Mouse (Mus musculus) liver, embryonic 13.5 days (tissue): Measurements from ENCODE around the gene Txnrd2. TPM values are rescaled to one million over a fixed set of nuclear protein-coding genes. Genes with fewer than 3 reads are reported as not detected.

Source experiments
- ATAC-seq: fragments of 200-750 bp; cut with Nextera tagmentation; 2 replicates; pipeline ENCODE4 v1.8.0; 2017; ENCODE audit warnings: low read depth, mild to moderate bottlenecking, moderate number of reproducible peaks, moderate library complexity
- DNase-seq: peaks from one replicate; pipeline ENCODE4 v3.0.0; 2022
- H3K27ac ChIP-seq: fragments of 300-500 bp; sonication (generic); 2 replicates; pipeline ENCODE4 v1.5.1; 2015; ENCODE audit warnings: moderate library complexity, mild to moderate bottlenecking, inconsistent platforms
- H3K27me3 ChIP-seq: fragments of 300-500 bp; sonication (generic); 2 replicates; pipeline ENCODE4 v1.6.1; 2015; ENCODE audit warnings: mild to moderate bottlenecking, inconsistent platforms
- H3K36me3 ChIP-seq: fragments of 300-500 bp; sonication (generic); 2 replicates; pipeline ENCODE4 v1.6.1; 2015; ENCODE audit warnings: mild to moderate bottlenecking, inconsistent platforms
- H3K4me1 ChIP-seq: fragments of 300-500 bp; sonication (generic); replicated peaks from 2 replicates; pipeline ENCODE4 v1.6.1; 2015; ENCODE audit warnings: inconsistent platforms
- H3K4me2 ChIP-seq: fragments of 300-500 bp; sonication (generic); 2 replicates; pipeline ENCODE4 v1.6.1; 2015; ENCODE audit warnings: inconsistent platforms, mild to moderate bottlenecking, moderate library complexity
- H3K4me3 ChIP-seq: fragments of 300-500 bp; sonication (generic); replicated peaks from 2 replicates; pipeline ENCODE4 v1.5.1; 2015; ENCODE audit warnings: mild to moderate bottlenecking, inconsistent platforms
- H3K9ac ChIP-seq: fragments of 300-500 bp; sonication (generic); 2 replicates; pipeline ENCODE4 v1.6.1; 2015; ENCODE audit warnings: mild to moderate bottlenecking, inconsistent platforms
- H3K9me3 ChIP-seq: fragments of 300-500 bp; sonication (generic); replicated peaks from 2 replicates; pipeline ENCODE4 v1.6.1; 2016; ENCODE audit warnings: inconsistent platforms
- WGBS: fragments of 180-500 bp; shearing (Covaris S2); methylation state at CpG from one replicate; pipeline ENCODE4 v1.1.7; 2015; ENCODE audit not compliant: insufficient replicate concordance; 5-methylcytosine and 5-hydroxymethylcytosine counted together
- polyA plus RNA-seq: library from polyadenylated mRNA; unstranded; fragments of >200 nt; fragmentation: Nextera tagmentation; extraction: Ambion mirVana; gene quantifications from 2 replicates; pipeline ENCODE4 v1.2.1, GENCODE M21; 2015

Gene Txnrd2
- polyA plus RNA-seq, 1 experiment from 2014 or later = 112 TPM

DNA sequence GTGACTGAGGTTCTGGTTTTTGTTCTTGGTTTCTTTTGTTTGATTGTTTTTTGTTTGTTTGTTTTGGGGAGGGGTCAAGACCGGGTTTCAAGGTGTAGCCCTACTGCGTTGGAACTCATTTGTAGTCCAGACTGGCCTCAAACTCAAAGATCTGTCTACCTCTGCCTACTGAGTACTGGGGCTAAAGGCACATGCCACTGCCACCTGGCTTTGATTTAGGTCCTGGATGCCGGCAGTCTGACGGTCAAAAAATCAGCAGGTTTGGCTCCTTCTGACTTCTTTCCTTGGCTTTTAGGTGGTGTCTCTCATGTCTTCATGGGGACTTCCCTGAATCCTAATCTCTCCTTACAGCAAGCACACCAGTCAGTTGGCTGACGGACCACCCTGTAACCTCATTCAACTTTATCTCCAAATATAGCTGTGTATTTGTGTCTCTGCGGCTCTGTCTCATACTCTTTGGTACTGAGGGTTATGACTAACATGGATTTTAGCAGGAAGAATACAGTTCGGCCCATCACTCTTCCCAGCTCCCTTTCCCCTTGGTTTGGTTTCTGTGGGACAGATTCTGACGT, 4.5 kb downstream of the Txnrd2 start:
- Histone ChIP-seq H3K4me2 (peak overlapping the region; percentile 91), H3K27ac (peak overlapping the region; percentile 97), H3K4me3 (peak overlapping the region; percentile 82), H3K9me3 (no peaks in the 10 kb centered on the region), H3K27me3 (no peaks in the 10 kb centered on the region), H3K9ac (peak overlapping the region; percentile 93), H3K4me1 (peaks cover 68% of the 10 kb centered on the region), H3K36me3 (peaks cover 45% of the 10 kb centered on the region)
- ATAC-seq = no peak
- WGBS = 35% methylated on average over 8 of the region's 8 CpGs
- no peak for DNase-seq

GRCm38 (mm10) chr16:18433341-18433920, 7.2 kb downstream of the Txnrd2 start:
- Histone ChIP-seq H3K27me3 (no peaks in the 10 kb centered on the region), H3K4me1 (peaks cover 47% of the 10 kb centered on the region), H3K9ac (no peak overlapping the region), H3K4me3 (no peak overlapping the region), H3K36me3 (peaks cover 73% of the 10 kb centered on the region), H3K4me2 (no peak overlapping the region), H3K9me3 (no peaks in the 10 kb centered on the region), H3K27ac (no peak overlapping the region)
- ATAC-seq (no peak), DNase-seq (no peak)
- 91% methylated on average over 5 of the region's 5 CpGs for WGBS

DNA sequence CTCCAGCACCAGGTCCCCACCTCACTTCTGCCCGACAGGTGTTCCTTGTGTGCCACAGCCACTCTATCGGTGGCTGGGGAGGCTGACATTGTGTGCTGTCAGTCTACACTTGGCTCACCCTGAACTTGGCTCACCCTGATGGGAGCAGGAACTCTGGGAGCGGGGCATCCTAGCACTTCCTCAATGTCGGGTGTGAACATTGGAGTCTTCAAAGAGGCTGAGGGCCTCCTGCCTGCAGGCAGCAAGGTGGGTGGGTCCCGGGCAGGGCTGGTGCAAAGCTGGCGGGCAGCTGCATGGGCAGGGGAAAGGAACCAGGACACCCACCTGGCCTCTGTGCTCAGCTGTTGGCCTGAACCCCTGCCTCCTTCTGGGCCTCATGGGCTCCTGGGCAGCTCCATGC, 9.9 kb downstream of the Txnrd2 start:
- WGBS = 88% methylated on average over 6 of the region's 6 CpGs
- peak; percentile 11; the same call in 1 of the 2 replicates for ATAC-seq
- H3K27ac ChIP-seq = no peak overlapping the region
- no peak for DNase-seq
- no peak overlapping the region for H3K4me3 ChIP-seq
- no peak overlapping the region for H3K9ac ChIP-seq
- H3K4me1 ChIP-seq = peaks cover 36% of the 10 kb centered on the region
- H3K27me3 ChIP-seq = no peaks in the 10 kb centered on the region
- no peaks in the 10 kb centered on the region for H3K9me3 ChIP-seq
- H3K36me3 ChIP-seq = peaks cover 96% of the 10 kb centered on the region
- no peak overlapping the region for H3K4me2 ChIP-seq

DNA sequence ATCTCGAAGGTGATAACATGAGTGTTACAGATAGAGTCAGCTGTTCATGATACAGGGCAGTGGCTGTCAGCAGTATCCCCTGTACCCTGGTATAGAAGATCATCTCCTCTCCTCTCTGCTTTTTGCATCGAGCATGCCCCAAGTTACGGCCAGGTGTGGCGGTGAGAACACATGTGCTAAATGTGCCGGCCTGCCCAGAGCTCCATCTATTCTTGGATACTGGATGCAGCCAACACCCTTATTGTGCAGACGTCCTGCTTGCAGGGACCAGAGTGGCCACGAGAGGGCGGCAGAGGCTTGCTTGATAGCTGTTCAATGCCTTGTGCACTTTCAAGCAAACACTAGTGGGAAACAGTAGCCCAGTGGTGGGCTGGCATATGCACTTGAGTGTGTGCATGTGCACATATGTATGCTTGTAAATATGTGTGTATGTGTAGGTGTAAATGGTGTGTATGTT, 17.2 kb downstream of the Txnrd2 start:
- no peak overlapping the region for H3K27ac ChIP-seq
- no peak overlapping the region for H3K4me3 ChIP-seq
- 26% methylated on average over 8 of the region's 8 CpGs for WGBS
- H3K9ac ChIP-seq = no peak overlapping the region
- H3K4me2 ChIP-seq = no peak overlapping the region
- peaks cover 98% of the 10 kb centered on the region for H3K36me3 ChIP-seq
- H3K27me3 ChIP-seq = no peaks in the 10 kb centered on the region
- no peaks in the 10 kb centered on the region for H3K9me3 ChIP-seq
- DNase-seq (peak; percentile 77), ATAC-seq (peak; percentile 70)
- H3K4me1 ChIP-seq = peaks cover 7% of the 10 kb centered on the region; the same call in 1 of the 2 replicates

DNA sequence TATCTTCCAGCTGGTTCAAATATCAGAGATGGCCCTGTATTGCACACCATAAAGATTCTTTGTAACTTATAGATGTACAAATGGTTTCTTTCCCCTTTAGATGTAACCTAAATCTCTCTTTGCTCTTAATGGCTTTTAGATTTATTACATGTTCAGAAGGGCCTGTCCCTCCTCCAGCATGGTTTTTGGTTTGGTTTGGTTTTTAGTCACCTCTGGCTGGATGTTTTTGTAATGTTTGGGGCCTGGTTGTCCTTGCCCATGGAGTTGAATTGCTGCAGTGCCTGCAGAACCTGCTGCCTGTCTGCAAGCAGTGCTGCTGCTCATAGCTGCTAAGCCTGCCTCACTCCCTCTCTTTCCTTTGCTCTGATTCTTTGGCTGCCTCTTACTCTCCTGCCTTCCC, 21.1 kb downstream of the Txnrd2 start:
- H3K9me3 ChIP-seq = no peaks in the 10 kb centered on the region
- H3K4me1 ChIP-seq = peaks cover 12% of the 10 kb centered on the region; the same call in 1 of the 2 replicates
- no peak overlapping the region for H3K9ac ChIP-seq
- H3K27me3 ChIP-seq = no peaks in the 10 kb centered on the region
- H3K4me2 ChIP-seq = no peak overlapping the region
- DNase-seq (no peak), ATAC-seq (no peak)
- H3K27ac ChIP-seq = 0 out of 2 replicates have a peak overlapping the region, but pooled peaks have one; percentile 27
- peaks cover 100% of the 10 kb centered on the region for H3K36me3 ChIP-seq
- no peak overlapping the region for H3K4me3 ChIP-seq

GRCm38 (mm10) chr16:18448104-18448503, 21.9 kb downstream of the Txnrd2 start:
- Histone ChIP-seq H3K9ac (no peak overlapping the region), H3K27ac (no peak overlapping the region), H3K4me3 (no peak overlapping the region), H3K27me3 (no peaks in the 10 kb centered on the region), H3K4me2 (no peak overlapping the region), H3K4me1 (peaks cover 12% of the 10 kb centered on the region; the same call in 1 of the 2 replicates), H3K36me3 (peaks cover 100% of the 10 kb centered on the region), H3K9me3 (no peaks in the 10 kb centered on the region)
- DNase-seq (no peak), ATAC-seq (no peak)
- WGBS = 85% methylated on average over 6 of the region's 6 CpGs

- DNase-seq (no peak), ATAC-seq (no peak)
- Histone ChIP-seq H3K4me2 (no peak overlapping the region), H3K9ac (no peak overlapping the region), H3K27me3 (no peaks in the 10 kb centered on the region), H3K36me3 (peaks cover 100% of the 10 kb centered on the region), H3K27ac (no peak overlapping the region), H3K4me3 (no peak overlapping the region), H3K4me1 (peaks cover 12% of the 10 kb centered on the region; the same call in 1 of the 2 replicates), H3K9me3 (no peaks in the 10 kb centered on the region)
- WGBS = 97% methylated on average over 4 of the region's 4 CpGs
Observed at GRCm38 (mm10) chr16:18449005-18449404, 22.8 kb downstream of the Txnrd2 start.

- H3K36me3 ChIP-seq = peaks cover 100% of the 10 kb centered on the region
- H3K4me3 ChIP-seq = no peak overlapping the region
- no peaks in the 10 kb centered on the region for H3K9me3 ChIP-seq
- no peak for DNase-seq
- 85% methylated on average over 9 of the region's 9 CpGs for WGBS
- H3K27ac ChIP-seq = no peak overlapping the region
- no peaks in the 10 kb centered on the region for H3K27me3 ChIP-seq
- no peak overlapping the region for H3K9ac ChIP-seq
- H3K4me1 ChIP-seq = peaks cover 12% of the 10 kb centered on the region; the same call in 1 of the 2 replicates
- no peak overlapping the region for H3K4me2 ChIP-seq
- no peak for ATAC-seq
Observed at GRCm38 (mm10) chr16:18451486-18452181, 25.4 kb downstream of the Txnrd2 start.

DNA sequence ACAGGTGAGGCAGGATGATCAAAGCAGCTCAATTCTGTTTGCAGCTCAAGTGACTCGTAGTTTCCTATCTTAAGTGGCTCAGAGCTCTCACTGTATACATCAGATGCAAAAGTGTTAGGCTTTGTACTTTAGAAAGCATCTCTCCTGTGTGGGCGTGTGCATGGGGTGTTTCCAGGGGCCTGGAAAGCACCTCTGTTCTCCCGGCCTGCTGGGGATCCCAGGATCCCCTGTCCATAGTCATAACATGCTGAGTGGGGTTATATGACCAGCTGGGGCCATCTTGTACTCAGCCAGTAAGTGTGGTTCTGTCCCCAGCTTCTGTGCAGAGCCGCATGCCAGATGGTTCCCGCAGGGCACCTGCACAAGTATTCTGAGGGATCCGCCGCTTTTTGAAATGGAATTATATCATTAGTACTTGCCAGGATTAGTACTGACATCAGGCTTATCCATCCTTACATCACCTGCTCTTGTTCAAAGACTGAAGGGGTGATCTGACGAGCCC, 26.2 kb downstream of the Txnrd2 start:
- no peaks in the 10 kb centered on the region for H3K9me3 ChIP-seq
- no peak overlapping the region for H3K4me3 ChIP-seq
- H3K4me1 ChIP-seq = peaks cover 15% of the 10 kb centered on the region
- 86% methylated on average over 8 of the region's 8 CpGs for WGBS
- no peak overlapping the region for H3K27ac ChIP-seq
- no peak overlapping the region for H3K9ac ChIP-seq
- DNase-seq = no peak
- no peak overlapping the region for H3K4me2 ChIP-seq
- H3K27me3 ChIP-seq = no peaks in the 10 kb centered on the region
- peaks cover 100% of the 10 kb centered on the region for H3K36me3 ChIP-seq
- no peak for ATAC-seq

DNA sequence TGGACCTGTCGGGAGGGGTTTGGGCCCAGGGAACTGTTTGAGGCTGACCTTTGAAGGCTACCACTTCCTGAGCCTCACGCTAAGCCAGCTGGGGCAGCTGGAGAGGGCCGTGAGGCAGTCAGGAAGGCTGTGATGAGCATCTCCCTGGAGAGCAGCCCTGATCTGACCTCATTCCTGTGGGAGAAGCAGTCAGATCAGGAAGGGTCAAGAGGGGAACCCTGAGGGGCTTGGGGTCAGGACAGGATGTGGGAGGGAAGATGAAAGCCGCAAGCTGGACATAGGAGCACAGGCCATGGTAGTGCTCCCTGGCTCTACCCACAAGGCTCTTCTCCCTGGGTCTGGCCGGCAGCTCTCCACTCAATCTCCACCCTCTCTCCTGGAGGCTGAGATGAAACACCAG, 27.7 kb downstream of the Txnrd2 start:
- WGBS = 74% methylated on average over 5 of the region's 5 CpGs
- Histone ChIP-seq H3K9me3 (no peaks in the 10 kb centered on the region), H3K27me3 (no peaks in the 10 kb centered on the region), H3K9ac (no peak overlapping the region), H3K4me2 (no peak overlapping the region), H3K4me1 (peaks cover 18% of the 10 kb centered on the region), H3K27ac (no peak overlapping the region), H3K4me3 (no peak overlapping the region), H3K36me3 (peaks cover 100% of the 10 kb centered on the region)
- DNase-seq = no peak
- ATAC-seq = no peak

- no peak overlapping the region for H3K4me2 ChIP-seq
- peaks cover 100% of the 10 kb centered on the region for H3K36me3 ChIP-seq
- H3K4me3 ChIP-seq = no peak overlapping the region
- H3K4me1 ChIP-seq = peaks cover 33% of the 10 kb centered on the region
- WGBS = 74% methylated on average over 6 of the region's 6 CpGs
- DNase-seq = no peak
- no peaks in the 10 kb centered on the region for H3K27me3 ChIP-seq
- ATAC-seq = no peak
- no peak overlapping the region for H3K9ac ChIP-seq
- no peaks in the 10 kb centered on the region for H3K9me3 ChIP-seq
- H3K27ac ChIP-seq = no peak overlapping the region
Observed at GRCm38 (mm10) chr16:18455407-18455806, 29.2 kb downstream of the Txnrd2 start.
